Mouse (Mus musculus): Measurements from ENCODE around the gene Nfib.

DNA sequence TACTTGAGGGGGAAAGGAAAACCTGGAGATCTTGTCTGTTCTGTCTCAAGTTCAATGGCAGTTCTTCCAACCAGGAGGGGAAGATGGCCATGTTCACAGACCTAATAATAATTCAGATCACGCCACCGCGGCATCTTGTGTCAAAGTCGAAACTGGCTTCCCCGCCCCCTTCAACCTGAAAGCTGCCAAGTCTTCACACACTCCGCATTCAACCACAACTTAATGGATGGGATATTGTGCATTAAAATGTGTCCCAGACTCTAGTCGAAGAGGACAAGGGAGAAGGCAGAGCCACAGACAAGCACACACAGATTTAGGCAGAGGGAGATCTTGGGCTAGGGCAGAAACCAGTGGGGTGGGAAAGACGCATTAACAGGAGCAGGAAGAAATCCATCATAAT, 194.0 kb downstream of the Nfib start:
- TF ChIP-seq CTCF (IDR thresholded peaks at IDR 0.05; ENCODE audit: low read depth, low read length) (no peak), POLR2A (IDR thresholded peaks at IDR 0.05; ENCODE audit: extremely low read depth, insufficient read depth, low read length) (no peak)

All from liver, adult 2 months (tissue).